Mouse (Mus musculus) cerebellum, adult 2 months (tissue): ENCODE measurements at regions not wholly inside any gene's neighbourhood (a gene's known extent, or its start where the extent isn't known, plus 50 kb on each side); places are given as distances from the start of the nearest gene placed in this dataset.
A peak's percentile ranks its signal among the peaks of the same experiment; 100 is the strongest.

Source experiments
- DNase-seq, 2 experiments: peaks; one replicate each; pipeline ENCODE4 v3.0.0; 2021
- H3K27ac ChIP-seq: fragments of 200-500 bp; 2 replicates; pipeline ENCODE4 v1.5.1; 2012; ENCODE audit warnings: low read length, control low read depth, inconsistent platforms; ENCODE audit not compliant: insufficient read depth
- H3K27me3 ChIP-seq: fragments of 200-500 bp; 2 replicates; pipeline ENCODE4 v1.6.1; 2012; ENCODE audit warnings: inconsistent platforms, mild to moderate bottlenecking, low read length, moderate library complexity; ENCODE audit not compliant: control insufficient read depth, insufficient read depth
- H3K4me1 ChIP-seq: fragments of 200-500 bp; 2 replicates; pipeline ENCODE4 v1.6.1; 2011; ENCODE audit warnings: low read length; ENCODE audit not compliant: control insufficient read depth, insufficient read depth
- H3K4me3 ChIP-seq: fragments of 200-500 bp; replicated peaks from 2 replicates; pipeline ENCODE3; 2011; ENCODE audit warnings: mild to moderate bottlenecking, low read depth, low read length, control low read depth; ENCODE audit not compliant: insufficient read depth
- CTCF ChIP-seq: fragments of 200-500 bp; IDR thresholded peaks from 2 replicates; pipeline ENCODE4 v1.5.1; 2011; ENCODE audit warnings: low read depth, mild to moderate bottlenecking, control low read depth, low read length, moderate library complexity, borderline replicate concordance; ENCODE audit not compliant: insufficient read depth
- POLR2A ChIP-seq: fragments of 200-500 bp; IDR thresholded peaks from 2 replicates; pipeline ENCODE4 v1.6.1; 2011; ENCODE audit warnings: low read length, control low read depth, borderline replicate concordance; ENCODE audit not compliant: insufficient read depth
- WGBS: fragments of 180-500 bp; shearing (Covaris S2); methylation state at CpG from one replicate; pipeline ENCODE4 v1.1.7; 2018; 5-methylcytosine and 5-hydroxymethylcytosine counted together

DNA sequence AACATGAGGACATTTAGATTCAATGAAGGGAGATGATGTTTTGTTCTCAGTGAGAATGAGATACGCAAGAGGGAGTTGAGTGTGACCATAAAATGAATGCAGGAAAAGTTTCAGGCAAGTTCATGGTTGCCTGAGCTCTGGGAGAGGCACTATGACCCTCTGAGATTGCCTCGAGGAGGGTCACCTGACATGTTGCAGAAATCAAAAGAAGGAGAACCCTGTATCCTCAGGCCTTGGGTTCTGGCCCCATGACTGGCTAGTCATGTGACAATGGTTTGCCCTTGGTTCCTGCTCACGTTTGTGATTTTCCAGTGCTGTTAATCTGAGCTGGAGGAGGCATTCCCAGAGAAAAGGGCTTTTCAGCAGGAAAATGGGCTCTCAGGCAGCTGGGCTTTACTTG lies 98.9 kb downstream of the Mab21l3 start:
- H3K4me3 ChIP-seq = no peak overlapping the region
- H3K27ac ChIP-seq = no peak overlapping the region
- no peaks in the 10 kb centered on the region for H3K4me1 ChIP-seq
- WGBS = 75% methylated on average over 3 of the region's 3 CpGs
- no peaks in the 10 kb centered on the region for H3K27me3 ChIP-seq
- no peak for TF ChIP-seq CTCF
- TF ChIP-seq POLR2A = no peak
- no peak for DNase-seq

DNA sequence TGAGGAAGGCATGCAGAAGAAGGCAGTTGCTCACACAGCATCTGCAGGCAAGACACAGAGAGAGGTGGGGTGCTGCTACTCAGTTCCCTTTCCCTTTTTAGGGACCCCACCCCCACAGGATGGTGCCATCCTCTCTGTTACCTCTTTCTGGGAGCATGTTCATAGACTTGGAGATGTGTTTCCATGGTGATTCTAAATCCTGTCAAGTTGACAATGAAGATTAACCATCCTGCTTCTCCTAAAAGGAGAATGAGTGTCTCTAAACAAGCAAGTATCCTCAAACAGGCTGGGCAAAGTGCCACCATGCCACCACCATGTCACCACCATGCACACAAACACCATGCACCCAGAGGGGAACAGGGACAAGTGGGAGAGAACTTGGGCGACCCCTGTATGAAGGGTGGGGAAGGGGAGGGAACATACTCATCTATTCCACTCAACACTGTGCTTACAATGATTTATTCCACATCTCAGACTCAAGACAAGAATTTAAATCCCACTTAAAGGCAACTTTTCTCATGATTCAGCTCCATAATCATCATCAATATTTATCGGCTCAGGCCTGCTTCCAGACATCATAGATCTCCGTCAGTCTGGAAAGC lies 99.6 kb downstream of the Mab21l3 start:
- no peak for DNase-seq
- no peak for TF ChIP-seq POLR2A
- TF ChIP-seq CTCF = no peak
- 87% methylated on average over 3 of the region's 3 CpGs for WGBS
- Histone ChIP-seq H3K4me3 (no peak overlapping the region), H3K4me1 (no peaks in the 10 kb centered on the region), H3K27ac (no peak overlapping the region), H3K27me3 (no peaks in the 10 kb centered on the region)

DNA sequence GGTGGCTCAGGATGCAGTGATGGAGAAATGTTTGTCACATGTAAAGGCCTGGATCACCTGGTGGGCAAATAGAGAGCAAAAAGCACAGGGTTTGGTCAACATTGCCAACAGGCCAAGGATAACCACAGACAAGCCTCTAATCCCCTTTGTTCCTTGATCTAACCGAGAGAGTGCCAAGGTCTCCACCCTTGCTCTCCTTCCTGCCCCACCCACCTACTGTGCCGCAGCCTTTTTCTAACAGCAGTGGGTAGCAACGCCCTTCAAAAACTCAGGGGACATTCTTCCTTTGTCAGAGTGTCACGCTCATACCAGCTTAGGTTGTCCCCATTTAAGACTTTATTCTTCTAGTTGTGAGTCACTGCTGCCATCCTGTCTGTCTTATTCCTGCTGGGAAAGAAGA lies 100.6 kb downstream of the Mab21l3 start:
- 76% methylated on average over 4 of the region's 4 CpGs for WGBS
- Histone ChIP-seq H3K4me3 (no peak overlapping the region), H3K4me1 (no peaks in the 10 kb centered on the region), H3K27me3 (no peaks in the 10 kb centered on the region), H3K27ac (no peak overlapping the region)
- no peak for DNase-seq
- TF ChIP-seq CTCF (no peak), POLR2A (no peak)

DNA sequence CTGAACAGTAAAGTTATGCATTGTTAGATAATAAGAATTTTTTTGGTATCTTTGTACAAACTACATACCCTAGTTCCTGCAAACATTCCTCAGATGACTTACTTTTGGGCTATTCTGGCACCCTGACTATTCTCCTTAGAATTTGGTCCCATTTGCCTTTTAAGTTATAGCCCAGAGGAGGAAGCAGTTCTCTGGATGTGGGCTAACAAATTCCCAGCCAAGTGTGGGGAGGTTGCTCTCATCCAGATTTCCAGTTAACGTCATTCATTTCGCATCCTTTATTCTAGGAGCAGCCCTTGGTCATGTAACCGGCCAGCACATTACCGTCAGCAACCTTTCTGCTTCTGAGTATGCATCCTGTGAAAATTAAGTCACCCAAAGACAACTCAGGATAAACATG lies 107.9 kb downstream of the Mab21l3 start:
- 88% methylated on average over 4 of the region's 4 CpGs for WGBS
- Histone ChIP-seq H3K27me3 (no peaks in the 10 kb centered on the region), H3K4me3 (no peak overlapping the region), H3K4me1 (no peaks in the 10 kb centered on the region), H3K27ac (no peak overlapping the region)
- no peak for TF ChIP-seq CTCF
- TF ChIP-seq POLR2A = no peak
- DNase-seq = no peak

DNA sequence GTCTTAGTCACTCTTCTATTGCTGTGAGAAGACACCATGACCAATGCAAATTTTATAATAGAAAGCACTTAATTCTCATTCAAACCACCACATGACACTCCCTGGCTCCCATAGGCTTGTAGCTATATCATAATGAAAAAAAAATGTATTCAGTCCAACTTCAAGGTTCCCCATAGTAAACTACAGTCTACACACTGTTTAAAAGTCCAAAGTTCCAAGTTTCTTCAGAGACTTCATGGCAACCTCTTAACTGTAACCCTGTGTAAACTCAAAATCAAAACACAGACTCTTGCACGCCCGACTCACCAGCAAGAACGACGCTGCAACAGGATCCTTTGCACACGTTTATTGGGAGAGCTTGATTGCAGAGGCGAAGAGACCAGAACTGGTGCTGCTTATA lies 111.6 kb downstream of the Mab21l3 start:
- TF ChIP-seq CTCF (no peak), POLR2A (no peak)
- DNase-seq = no peak
- H3K4me3 ChIP-seq = no peak overlapping the region
- no peaks in the 10 kb centered on the region for H3K4me1 ChIP-seq
- H3K27me3 ChIP-seq = no peaks in the 10 kb centered on the region
- H3K27ac ChIP-seq = no peak overlapping the region
- WGBS = 94% methylated on average over 6 of the region's 6 CpGs

DNA sequence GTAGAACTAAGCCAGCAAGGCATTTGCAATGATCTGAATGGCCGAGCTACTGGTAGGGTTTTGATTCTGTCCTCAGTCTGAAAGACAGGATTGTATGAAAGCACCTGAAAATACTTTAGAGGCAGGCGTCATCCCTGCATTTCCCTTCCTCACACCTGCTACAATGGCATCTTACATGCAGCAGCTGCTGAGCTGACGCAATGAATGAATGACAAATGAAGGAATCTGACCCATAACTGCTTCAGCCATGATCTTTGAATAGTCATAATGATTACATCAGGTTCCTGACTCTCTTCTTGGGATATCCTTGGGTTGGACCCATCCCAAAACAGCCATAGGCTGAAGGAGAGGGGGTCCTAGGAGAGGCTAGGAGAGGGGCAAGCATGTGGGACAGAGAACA lies 119.7 kb downstream of the Mab21l3 start:
- no peak overlapping the region for H3K27ac ChIP-seq
- no peaks in the 10 kb centered on the region for H3K4me1 ChIP-seq
- TF ChIP-seq POLR2A (no peak), CTCF (no peak)
- H3K4me3 ChIP-seq = no peak overlapping the region
- no peak for DNase-seq
- 91% methylated on average over 3 of the region's 3 CpGs for WGBS
- no peaks in the 10 kb centered on the region for H3K27me3 ChIP-seq

DNA sequence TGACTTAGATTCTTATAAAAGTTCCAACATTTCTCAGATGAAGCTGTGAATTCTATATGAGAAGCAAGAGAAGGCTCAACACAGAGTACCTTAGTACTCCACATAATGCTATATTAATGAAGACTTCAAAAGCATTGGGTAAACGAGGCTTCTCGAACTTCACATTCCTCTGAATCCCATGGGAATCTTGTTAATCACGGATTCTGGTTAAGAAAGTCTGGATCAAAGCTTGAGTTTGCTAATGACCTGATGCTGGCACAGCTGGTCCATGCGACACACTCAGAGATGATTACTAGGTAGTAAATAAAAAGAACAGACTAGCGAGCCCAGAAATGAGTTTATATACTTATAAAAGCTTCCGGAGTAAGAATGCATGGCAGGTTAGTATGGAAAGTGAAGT lies 118.4 kb upstream of the Atp1a1 start:
- WGBS = 64% methylated on average over 6 of the region's 6 CpGs
- Histone ChIP-seq H3K4me1 (no peaks in the 10 kb centered on the region), H3K4me3 (no peak overlapping the region), H3K27ac (no peak overlapping the region), H3K27me3 (no peaks in the 10 kb centered on the region)
- TF ChIP-seq POLR2A (no peak), CTCF (no peak)
- no peak for DNase-seq

DNA sequence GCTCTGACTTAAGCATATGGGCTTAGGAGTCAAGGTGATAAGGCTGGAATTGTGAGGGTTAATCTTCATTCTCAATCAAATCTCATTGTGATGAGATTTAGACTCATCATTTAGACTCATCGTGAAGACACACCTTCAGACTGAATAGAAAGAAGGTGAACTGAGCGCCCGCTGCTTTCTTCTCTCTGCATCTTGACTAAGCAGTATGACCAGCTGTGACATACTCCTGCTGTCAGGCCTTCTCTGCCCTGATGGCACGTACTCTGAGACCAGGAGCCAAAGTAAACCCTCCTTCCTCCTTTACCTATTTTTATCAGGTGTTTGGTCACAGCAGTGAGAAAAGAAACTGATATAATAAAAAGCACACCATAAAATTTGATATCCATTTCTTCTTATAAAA lies 117.5 kb upstream of the Atp1a1 start:
- no peak for DNase-seq
- H3K27me3 ChIP-seq = no peaks in the 10 kb centered on the region
- H3K4me3 ChIP-seq = no peak overlapping the region
- no peak overlapping the region for H3K27ac ChIP-seq
- no peaks in the 10 kb centered on the region for H3K4me1 ChIP-seq
- no peak for TF ChIP-seq CTCF
- no peak for TF ChIP-seq POLR2A
- WGBS = 92% methylated on average over 4 of the region's 4 CpGs

DNA sequence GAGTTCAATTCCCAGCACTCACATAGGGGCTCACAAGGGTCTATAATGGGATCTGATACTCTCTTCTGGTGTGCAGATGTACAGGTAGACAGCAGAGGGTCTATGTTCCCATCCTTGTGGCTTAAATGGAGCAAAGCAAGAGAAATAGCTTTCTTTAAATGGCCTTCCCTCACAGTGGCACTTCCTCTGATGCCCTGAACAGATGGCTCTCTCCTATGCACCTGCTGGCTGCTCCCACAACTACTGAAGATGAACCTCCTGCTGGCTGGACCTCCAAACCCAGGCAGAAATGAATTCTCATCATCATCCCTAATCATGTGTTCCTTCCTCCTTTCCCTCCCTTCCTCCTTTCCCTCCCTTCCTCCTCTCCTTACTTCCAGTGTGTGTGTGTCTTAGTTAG lies 110.9 kb upstream of the Atp1a1 start:
- peak; percentile 43 to 61 for DNase-seq
- no peak overlapping the region; the same call in 1 of the 2 replicates for H3K27ac ChIP-seq
- no peak overlapping the region for H3K4me3 ChIP-seq
- TF ChIP-seq POLR2A = no peak
- TF ChIP-seq CTCF = no peak
- peaks cover 30% of the 10 kb centered on the region; the same call in 1 of the 2 replicates for H3K4me1 ChIP-seq
- H3K27me3 ChIP-seq = no peaks in the 10 kb centered on the region
